Mouse (Mus musculus) forebrain, embryonic 12.5 days (tissue): ENCODE data around the gene Pkd2. TPM values are rescaled to one million over a fixed set of nuclear protein-coding genes. Genes with fewer than 3 reads are reported as not detected.

Experiments used
- ATAC-seq: fragments of 200-750 bp; cut with Nextera tagmentation; 2 replicates; pipeline ENCODE4 v1.8.0; 2017; ENCODE audit warnings: moderate TSS enrichment; ENCODE audit not compliant: low FRiP score
- H3K27ac ChIP-seq: fragments of 300-500 bp; sonication (generic); 2 replicates; pipeline ENCODE4 v1.5.1; 2016; ENCODE audit warnings: mild to moderate bottlenecking
- H3K27me3 ChIP-seq: fragments of 300-500 bp; sonication (generic); 2 replicates; pipeline ENCODE4 v1.6.1; 2016; ENCODE audit warnings: mild to moderate bottlenecking
- H3K36me3 ChIP-seq: fragments of 300-500 bp; sonication (generic); replicated peaks from 2 replicates; pipeline ENCODE4 v1.6.1; 2016; ENCODE audit warnings: mild to moderate bottlenecking
- H3K4me1 ChIP-seq: fragments of 300-500 bp; sonication (generic); 2 replicates; pipeline ENCODE4 v1.6.1; 2016
- H3K4me2 ChIP-seq: fragments of 300-500 bp; sonication (generic); 2 replicates; pipeline ENCODE4 v1.6.1; 2016; ENCODE audit warnings: mild to moderate bottlenecking, moderate library complexity
- H3K4me3 ChIP-seq: fragments of 300-500 bp; sonication (generic); replicated peaks from 2 replicates; pipeline ENCODE4 v1.5.1; 2016; ENCODE audit warnings: mild to moderate bottlenecking
- H3K9ac ChIP-seq: fragments of 300-500 bp; sonication (generic); 2 replicates; pipeline ENCODE4 v1.6.1; 2016; ENCODE audit warnings: mild to moderate bottlenecking
- H3K9me3 ChIP-seq: fragments of 300-500 bp; sonication (generic); 2 replicates; pipeline ENCODE4 v1.6.1; 2016
- WGBS: fragments of 180-500 bp; shearing (Covaris S2); methylation state at CpG from one replicate; pipeline ENCODE4 v1.1.7; 2016; 5-methylcytosine and 5-hydroxymethylcytosine counted together
- polyA plus RNA-seq: library from polyadenylated mRNA; unstranded; fragments of >200 nt; fragmentation: Nextera tagmentation; extraction: Ambion mirVana; gene quantifications from 2 replicates; pipeline ENCODE4 v1.2.1, GENCODE M21; 2016

Pkd2 gene
- polyA plus RNA-seq, 1 experiment from 2014 or later = 14.4 TPM

DNA sequence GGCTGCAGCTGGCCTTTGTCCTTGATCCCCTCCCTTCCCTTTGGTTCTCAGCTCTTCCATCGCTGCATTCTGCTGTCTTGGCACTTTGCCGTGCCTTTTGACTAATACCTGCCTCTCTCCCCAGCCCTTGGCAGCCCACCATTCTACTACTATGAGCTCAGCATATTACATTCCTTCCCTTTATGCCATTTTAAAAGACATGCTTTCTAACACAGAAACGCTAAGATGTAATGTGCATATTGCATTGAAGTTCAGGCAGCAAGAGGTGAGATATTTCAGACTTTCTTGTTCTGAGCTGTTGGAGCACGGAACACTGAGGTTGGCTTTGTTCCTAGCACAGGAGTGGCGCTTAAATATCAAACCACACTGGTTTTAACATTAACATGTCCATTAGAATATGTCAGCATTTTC, 11.7 kb downstream of the Pkd2 start:
- no peak overlapping the region for H3K4me3 ChIP-seq
- no peak overlapping the region for H3K9ac ChIP-seq
- WGBS = 94% methylated on average over 5 of the region's 5 CpGs
- no peak for ATAC-seq
- no peaks in the 10 kb centered on the region for H3K9me3 ChIP-seq
- no peaks in the 10 kb centered on the region for H3K4me1 ChIP-seq
- H3K27ac ChIP-seq = no peak overlapping the region
- H3K27me3 ChIP-seq = no peaks in the 10 kb centered on the region
- H3K4me2 ChIP-seq = no peak overlapping the region
- peaks cover 50% of the 10 kb centered on the region for H3K36me3 ChIP-seq

- H3K36me3 ChIP-seq = peaks cover 44% of the 10 kb centered on the region
- H3K27me3 ChIP-seq = no peaks in the 10 kb centered on the region
- WGBS = 93% methylated on average over 8 of the region's 8 CpGs
- H3K4me1 ChIP-seq = no peaks in the 10 kb centered on the region
- no peak overlapping the region for H3K9ac ChIP-seq
- no peak overlapping the region for H3K4me2 ChIP-seq
- H3K4me3 ChIP-seq = no peak overlapping the region
- H3K27ac ChIP-seq = no peak overlapping the region
- ATAC-seq = no peak
- H3K9me3 ChIP-seq = no peaks in the 10 kb centered on the region
Observed at GRCm38 (mm10) chr5:104472371-104472770, 13.1 kb downstream of the Pkd2 start.

DNA sequence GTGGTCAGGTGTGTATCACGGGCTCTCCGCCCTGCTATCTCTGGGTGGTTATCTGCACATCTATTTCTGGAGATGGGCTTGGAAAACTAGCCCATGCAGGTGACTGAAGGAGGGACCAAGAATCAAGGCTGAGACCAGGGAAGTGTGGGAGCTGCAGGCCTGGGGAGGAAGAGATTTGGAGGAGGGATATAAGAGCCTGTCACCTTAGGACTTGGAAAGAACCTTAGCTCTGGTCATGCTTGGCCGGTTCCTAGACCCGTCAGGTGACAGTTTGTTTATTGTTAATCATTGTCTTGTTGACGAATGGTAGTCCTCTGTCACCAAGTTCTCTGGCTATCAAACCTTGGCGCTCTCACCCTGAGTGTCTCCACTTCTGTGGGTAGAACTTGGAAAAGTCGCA, 21.1 kb downstream of the Pkd2 start:
- H3K36me3 ChIP-seq = peaks cover 67% of the 10 kb centered on the region
- 90% methylated on average over 7 of the region's 7 CpGs for WGBS

GRCm38 (mm10) chr5:104482856-104483255, 23.6 kb downstream of the Pkd2 start:
- 82% methylated on average over 8 of the region's 8 CpGs for WGBS
- no peak for ATAC-seq
- Histone ChIP-seq H3K9ac (no peak overlapping the region), H3K4me3 (no peak overlapping the region), H3K27ac (no peak overlapping the region), H3K4me1 (no peaks in the 10 kb centered on the region), H3K27me3 (no peaks in the 10 kb centered on the region), H3K9me3 (no peaks in the 10 kb centered on the region), H3K4me2 (no peak overlapping the region), H3K36me3 (peaks cover 70% of the 10 kb centered on the region)

More for the DNA sequence above, 21.1 kb downstream of the Pkd2 start:
- Histone ChIP-seq H3K27me3 (no peaks in the 10 kb centered on the region), H3K4me1 (no peaks in the 10 kb centered on the region), H3K4me2 (no peak overlapping the region), H3K9ac (no peak overlapping the region), H3K27ac (no peak overlapping the region), H3K4me3 (no peak overlapping the region), H3K9me3 (no peaks in the 10 kb centered on the region)
- no peak for ATAC-seq

DNA sequence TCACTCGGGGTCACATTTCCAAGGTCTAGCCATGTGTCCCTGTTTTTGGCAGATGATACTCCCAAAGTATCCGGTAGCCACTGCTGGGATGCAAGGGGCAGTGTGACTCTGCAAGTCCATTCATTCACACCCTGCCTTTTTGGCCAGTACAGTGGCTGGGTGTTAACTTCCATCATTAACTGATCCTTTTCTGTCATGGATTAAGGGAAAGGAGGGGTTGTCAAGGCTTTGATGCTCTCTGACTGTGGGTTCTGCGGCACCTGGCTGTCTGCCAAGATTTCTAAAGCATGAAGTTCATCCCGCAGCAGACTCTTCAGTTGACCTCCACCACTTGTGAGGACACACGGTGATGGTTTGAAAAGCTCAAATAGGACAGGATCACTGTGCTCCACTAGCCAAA, 32.3 kb downstream of the Pkd2 start:
- Histone ChIP-seq H3K4me1 (no peaks in the 10 kb centered on the region), H3K9ac (no peak overlapping the region), H3K36me3 (peaks cover 69% of the 10 kb centered on the region), H3K27me3 (no peaks in the 10 kb centered on the region), H3K4me2 (no peak overlapping the region), H3K4me3 (no peak overlapping the region), H3K9me3 (no peaks in the 10 kb centered on the region), H3K27ac (no peak overlapping the region)
- ATAC-seq = no peak
- 81% methylated on average over 5 of the region's 5 CpGs for WGBS

DNA sequence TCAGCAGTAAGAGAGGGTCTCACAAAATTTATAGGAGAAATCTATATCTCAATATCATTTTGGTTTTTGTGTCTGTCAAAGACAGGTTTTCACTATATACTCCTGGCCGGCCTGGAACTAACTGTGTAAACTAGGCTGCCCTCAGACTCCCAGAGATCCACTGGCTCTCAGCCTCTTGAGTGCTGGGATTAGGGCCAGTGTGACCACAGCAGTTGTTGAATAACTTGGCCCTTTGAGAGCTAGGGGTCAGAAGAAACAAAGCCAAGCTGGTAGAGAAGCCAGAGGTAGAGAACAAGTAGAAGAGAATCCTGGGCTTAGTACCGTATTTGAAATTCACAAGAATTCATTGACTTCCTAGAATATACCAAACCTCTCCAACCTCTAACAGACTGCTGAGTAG, 45.6 kb downstream of the Pkd2 start:
- H3K9ac ChIP-seq = no peak overlapping the region
- H3K27me3 ChIP-seq = no peaks in the 10 kb centered on the region
- no peak overlapping the region for H3K4me3 ChIP-seq
- 72% methylated on average over 2 of the region's 2 CpGs for WGBS
- no peak overlapping the region for H3K4me2 ChIP-seq
- peaks cover 10% of the 10 kb centered on the region for H3K4me1 ChIP-seq
- H3K9me3 ChIP-seq = no peaks in the 10 kb centered on the region
- H3K27ac ChIP-seq = no peak overlapping the region
- peaks cover 28% of the 10 kb centered on the region for H3K36me3 ChIP-seq
- no peak for ATAC-seq

- Histone ChIP-seq H3K4me1 (peaks cover 10% of the 10 kb centered on the region), H3K27ac (peak overlapping the region; percentile 90)
Observed at GRCm38 (mm10) chr5:104507829-104508194, 48.6 kb downstream of the Pkd2 start.

GRCm38 (mm10) chr5:104508195-104508891, 49.1 kb downstream of the Pkd2 start, which contains the start of gene BC005561:
BC005561 (plus strand) TSS chr5:104508352.
- H3K9me3 ChIP-seq = peaks cover 10% of the 10 kb centered on the region; the same call in 1 of the 2 replicates
- peak within 1 kb of the TSS; percentile 90 for H3K27ac ChIP-seq
- peak within 1 kb of the TSS; percentile 82 for H3K9ac ChIP-seq
- H3K36me3 ChIP-seq = peaks cover 26% of the 10 kb centered on the region
- peak within 1 kb of the TSS; percentile 82 for H3K4me3 ChIP-seq
- whole genome bisulfite sequencing = under 1% methylated on average over 72 of the region's 83 CpGs
- peak; percentile 94 for ATAC-seq
- H3K4me1 ChIP-seq = peaks cover 10% of the 10 kb centered on the region
- H3K27me3 ChIP-seq = no peaks in the 10 kb centered on the region
- H3K4me2 ChIP-seq = peak within 1 kb of the TSS; percentile 67

More at GRCm38 (mm10) chr5:104507829-104508194, 48.6 kb downstream of the Pkd2 start:
- H3K36me3 ChIP-seq = peaks cover 26% of the 10 kb centered on the region
- H3K4me3 ChIP-seq = peak overlapping the region; percentile 82
- H3K27me3 ChIP-seq = no peaks in the 10 kb centered on the region
- H3K9ac ChIP-seq = no peak overlapping the region; the same call in 1 of the 2 replicates
- peaks cover 5% of the 10 kb centered on the region; the same call in 1 of the 2 replicates for H3K9me3 ChIP-seq
- peak; percentile 52 for ATAC-seq
- H3K4me2 ChIP-seq = peak overlapping the region; percentile 67
- WGBS = 1% methylated on average over 2 of the region's 2 CpGs

DNA sequence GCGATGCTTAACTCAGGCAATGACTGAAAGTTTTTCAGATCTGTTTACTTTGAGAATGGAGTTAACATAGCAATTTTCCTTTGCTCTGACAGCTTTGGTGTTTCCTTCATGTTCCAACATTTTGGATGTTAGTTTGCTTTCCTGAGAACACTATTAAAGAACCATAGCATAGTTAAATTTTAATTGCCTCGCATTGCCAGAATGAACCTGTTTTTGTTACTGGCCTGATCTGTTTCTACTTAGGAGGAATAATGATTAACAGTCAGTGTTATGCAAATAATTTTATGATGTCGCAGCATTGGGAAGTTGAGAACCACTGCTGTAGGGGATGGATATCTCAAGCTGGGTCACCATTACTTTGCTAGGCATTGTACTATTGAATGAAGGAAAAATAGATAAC, 52.0 kb downstream of the Pkd2 start:
- Histone ChIP-seq H3K4me1 (peaks cover 10% of the 10 kb centered on the region), H3K27ac (no peak overlapping the region), H3K9ac (no peak overlapping the region), H3K4me3 (no peak overlapping the region), H3K27me3 (no peaks in the 10 kb centered on the region), H3K36me3 (peaks cover 40% of the 10 kb centered on the region), H3K9me3 (peaks cover 29% of the 10 kb centered on the region; the same call in 1 of the 2 replicates), H3K4me2 (no peak overlapping the region)
- no peak for ATAC-seq
- WGBS = 96% methylated on average over 3 of the region's 3 CpGs

DNA sequence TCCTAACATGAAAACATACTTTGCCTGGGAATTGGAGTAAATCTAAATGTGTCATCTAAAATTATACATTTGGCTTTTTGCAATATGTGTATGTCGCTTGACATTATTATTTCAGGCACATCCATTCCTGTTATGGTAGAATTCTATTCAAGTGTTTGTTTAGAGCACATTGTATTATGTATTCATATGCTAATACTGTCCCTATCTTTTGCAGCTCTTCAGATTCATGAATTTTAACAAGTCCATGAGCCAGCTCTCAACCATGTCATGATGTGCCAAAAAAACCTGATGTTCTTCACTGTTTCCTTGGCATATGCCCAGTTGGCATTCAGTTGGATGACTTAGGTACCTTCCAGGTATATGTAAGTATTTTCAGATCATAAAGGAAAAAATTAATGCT, 79.4 kb downstream of the Pkd2 start:
- WGBS = 77% methylated on average over 1 of the region's 1 CpGs
- no peak overlapping the region for H3K9ac ChIP-seq
- H3K36me3 ChIP-seq = peaks cover 66% of the 10 kb centered on the region
- H3K4me1 ChIP-seq = 0 out of 2 replicates have a peak, but pooled peaks cover 2% of the 10 kb centered on the region
- no peaks in the 10 kb centered on the region for H3K27me3 ChIP-seq
- H3K27ac ChIP-seq = no peak overlapping the region
- H3K4me2 ChIP-seq = no peak overlapping the region
- no peak for ATAC-seq
- H3K4me3 ChIP-seq = no peak overlapping the region
- H3K9me3 ChIP-seq = no peaks in the 10 kb centered on the region

- 92% methylated on average over 4 of the region's 4 CpGs for WGBS
- ATAC-seq = no peak
Observed at GRCm38 (mm10) chr5:104539331-104539730, 80.1 kb downstream of the Pkd2 start.

More at GRCm38 (mm10) chr5:104539331-104539730, 80.1 kb downstream of the Pkd2 start:
- H3K4me3 ChIP-seq = no peak overlapping the region
- 0 out of 2 replicates have a peak, but pooled peaks cover 2% of the 10 kb centered on the region for H3K4me1 ChIP-seq
- peaks cover 72% of the 10 kb centered on the region for H3K36me3 ChIP-seq
- no peaks in the 10 kb centered on the region for H3K27me3 ChIP-seq
- no peak overlapping the region for H3K27ac ChIP-seq
- H3K9me3 ChIP-seq = no peaks in the 10 kb centered on the region
- no peak overlapping the region for H3K9ac ChIP-seq
- no peak overlapping the region for H3K4me2 ChIP-seq
